Mouse (Mus musculus) C2C12 (cell line): ENCODE measurements around the gene Mboat2. TPM values are rescaled to one million over a fixed set of nuclear protein-coding genes. Genes with fewer than 3 reads are reported as not detected.

Source experiments
- H3K27me3 ChIP-seq: one replicate; pipeline ENCODE4 v1.6.1; 2011; ENCODE audit not compliant: control insufficient read depth, insufficient read depth, insufficient read length
- H3K36me3 ChIP-seq: one replicate; pipeline ENCODE4 v1.6.1; 2011; ENCODE audit not compliant: control insufficient read depth, insufficient read depth
- H3K4me3 ChIP-seq: one replicate; pipeline ENCODE4 v1.5.1; 2011; ENCODE audit warnings: mild to moderate bottlenecking, control low read depth; ENCODE audit not compliant: poor library complexity, insufficient read depth, severe bottlenecking
- H3K79me2 ChIP-seq: one replicate; pipeline ENCODE4 v1.6.1; 2011; ENCODE audit not compliant: control insufficient read depth, insufficient read depth
- H3K79me3 ChIP-seq: one replicate; pipeline ENCODE4 v1.6.1; 2011; ENCODE audit warnings: low read depth, control low read depth
- H3ac ChIP-seq: one replicate; pipeline ENCODE3; 2011; ENCODE audit warnings: low read depth; ENCODE audit not compliant: control insufficient read depth, insufficient read length
- CEBPB ChIP-seq: IDR thresholded peaks from one replicate; pipeline ENCODE4 v1.6.1; 2011; ENCODE audit warnings: low read depth, mild to moderate bottlenecking, control low read depth, moderate library complexity
- CTCF ChIP-seq: IDR thresholded peaks from one replicate; pipeline ENCODE4 v1.5.1; 2011; ENCODE audit not compliant: control insufficient read depth, insufficient read depth, insufficient read length
- FOSL1 ChIP-seq: IDR thresholded peaks from one replicate; pipeline ENCODE4 v1.8.0; 2011; ENCODE audit warnings: mild to moderate bottlenecking, low read length; ENCODE audit not compliant: poor library complexity, insufficient read depth, severe bottlenecking
- MAX ChIP-seq: IDR thresholded peaks from one replicate; pipeline ENCODE4 v1.6.1; 2011; ENCODE audit warnings: mild to moderate bottlenecking, control low read depth
- MYOD1 ChIP-seq: IDR thresholded peaks from one replicate; pipeline ENCODE4 v1.6.1; 2011; ENCODE audit warnings: low read depth; ENCODE audit not compliant: control insufficient read depth, insufficient read length
- MYOG ChIP-seq: IDR thresholded peaks from one replicate; pipeline ENCODE4 v1.6.1; 2011; ENCODE audit not compliant: control insufficient read depth, insufficient read length; ENCODE audit errors: extremely low read depth
- USF1 ChIP-seq: IDR thresholded peaks from one replicate; pipeline ENCODE4 v1.6.1; 2011; ENCODE audit warnings: low read depth, mild to moderate bottlenecking, control low read depth, moderate library complexity
- long read RNA-seq, 2 experiments: library from polyadenylated mRNA; unstranded; transcript quantifications; one replicate each; pipeline ENCODE4 v2.0.0; 2019 to 2020
- polyA plus RNA-seq: library from polyadenylated mRNA; unstranded; fragments of >200 nt; fragmentation: generic; extraction: Trizol; gene quantifications from one replicate; pipeline ENCODE4 v1.2.1, GENCODE M21; 2012; ENCODE audit warnings: missing spikeins

The Mboat2 gene
- 3.7 TPM for polyA plus RNA-seq
- long read RNA-seq, experiment 1, partial matches to known transcripts = 0 of 1 reads
- long read RNA-seq, experiment 1, other reads (novel, unspliced or antisense) = 0 of 1 reads
- long read RNA-seq, experiment 2, full-length matches to known transcripts = 29 of 42 reads
- long read RNA-seq, experiment 2, partial matches to known transcripts = 0 of 42 reads
- long read RNA-seq, experiment 2, other reads (novel, unspliced or antisense) = 13 of 42 reads

DNA sequence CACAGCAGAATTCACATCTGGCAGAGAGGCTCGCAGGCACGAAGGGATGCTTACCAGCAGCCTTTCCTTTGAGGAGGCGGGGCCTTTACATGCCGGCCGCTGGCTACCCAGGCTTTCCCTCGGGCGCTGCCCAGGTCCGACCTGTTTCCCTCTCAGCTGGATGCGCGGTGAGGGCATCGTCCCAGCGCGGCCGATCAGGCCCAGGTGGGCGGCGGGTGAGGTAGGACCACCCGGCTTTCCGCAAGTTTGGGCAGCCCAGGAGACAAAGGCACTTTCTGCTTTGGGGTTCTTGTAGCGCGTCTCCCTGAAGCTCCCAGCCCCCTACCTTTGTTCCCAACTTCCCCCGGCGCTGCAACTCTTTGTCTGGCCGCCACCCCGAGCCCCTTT, at the start of gene Mboat2:
Mboat2 (plus strand) TSS at position 114 of the 387 bp plus-strand sequence.
- H3K79me2 ChIP-seq = no peaks in the 10 kb centered on the region
- no peaks in the 10 kb centered on the region for H3K36me3 ChIP-seq
- no peaks in the 10 kb centered on the region for H3K79me3 ChIP-seq
- H3K27me3 ChIP-seq = no peaks in the 10 kb centered on the region
- H3ac ChIP-seq = peak within 1 kb of the TSS; percentile 75
- peak within 1 kb of the TSS; percentile 29 for H3K4me3 ChIP-seq
- no peak for TF ChIP-seq CTCF
- TF ChIP-seq FOSL1 = no peak
- no peak for TF ChIP-seq USF1
- TF ChIP-seq CEBPB = no peak
- no peak for TF ChIP-seq MYOG
- no peak for TF ChIP-seq MYOD1
- TF ChIP-seq MAX = no peak

DNA sequence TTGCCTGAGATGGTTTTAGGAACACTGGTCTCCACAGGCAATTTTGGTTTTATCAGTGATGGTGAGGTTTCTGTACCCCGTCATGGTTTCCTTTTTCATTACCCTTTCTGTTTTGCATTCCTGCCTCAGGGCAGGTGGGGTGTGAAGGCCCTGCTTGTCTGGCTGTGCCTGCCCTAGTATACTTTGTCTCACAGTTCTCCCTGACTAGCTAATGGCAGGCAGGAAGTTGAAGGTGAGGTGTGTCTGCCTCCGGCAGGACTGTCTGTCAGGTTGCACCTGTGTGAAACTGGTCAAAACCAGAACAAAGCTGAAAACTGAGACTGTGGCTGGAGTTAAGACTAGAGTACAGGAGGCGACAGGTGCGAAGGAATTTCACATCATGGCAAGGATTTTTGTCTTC, 46.9 kb upstream of the Mboat2 start:
- TF ChIP-seq CEBPB (no peak), MAX (no peak), MYOG (no peak), USF1 (no peak), CTCF (no peak), FOSL1 (no peak), MYOD1 (no peak)
- H3K27me3 ChIP-seq = peaks cover 4% of the 10 kb centered on the region
- H3K36me3 ChIP-seq = no peaks in the 10 kb centered on the region
- no peaks in the 10 kb centered on the region for H3K79me2 ChIP-seq
- no peak overlapping the region for H3ac ChIP-seq
- H3K4me3 ChIP-seq = no peak overlapping the region
- no peaks in the 10 kb centered on the region for H3K79me3 ChIP-seq

DNA sequence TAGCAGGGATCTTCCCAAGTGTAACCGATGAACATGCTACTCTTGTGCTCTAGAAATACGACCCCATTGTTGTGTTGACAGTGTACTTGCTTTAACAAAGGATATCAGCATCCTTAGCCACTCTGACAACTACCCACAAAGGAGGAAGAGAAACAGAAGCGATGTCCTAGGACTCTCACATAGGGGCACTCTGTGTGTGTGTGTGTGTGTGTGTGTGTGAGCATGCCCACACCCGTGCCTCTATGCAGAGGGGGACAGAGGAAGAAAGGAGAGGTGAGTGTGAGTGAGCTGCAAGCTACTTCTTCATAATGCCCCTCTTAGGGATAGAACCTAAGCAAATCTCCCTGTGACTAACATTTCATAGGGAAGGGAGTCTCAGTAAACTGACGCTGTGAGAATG, 44.8 kb upstream of the Mboat2 start:
- no peak for TF ChIP-seq CTCF
- no peak for TF ChIP-seq USF1
- no peak for TF ChIP-seq FOSL1
- TF ChIP-seq MAX = no peak
- no peak for TF ChIP-seq MYOD1
- no peak for TF ChIP-seq MYOG
- no peak for TF ChIP-seq CEBPB
- H3K36me3 ChIP-seq = no peaks in the 10 kb centered on the region
- no peak overlapping the region for H3ac ChIP-seq
- H3K27me3 ChIP-seq = peaks cover 4% of the 10 kb centered on the region
- no peak overlapping the region for H3K4me3 ChIP-seq
- no peaks in the 10 kb centered on the region for H3K79me2 ChIP-seq
- H3K79me3 ChIP-seq = no peaks in the 10 kb centered on the region

DNA sequence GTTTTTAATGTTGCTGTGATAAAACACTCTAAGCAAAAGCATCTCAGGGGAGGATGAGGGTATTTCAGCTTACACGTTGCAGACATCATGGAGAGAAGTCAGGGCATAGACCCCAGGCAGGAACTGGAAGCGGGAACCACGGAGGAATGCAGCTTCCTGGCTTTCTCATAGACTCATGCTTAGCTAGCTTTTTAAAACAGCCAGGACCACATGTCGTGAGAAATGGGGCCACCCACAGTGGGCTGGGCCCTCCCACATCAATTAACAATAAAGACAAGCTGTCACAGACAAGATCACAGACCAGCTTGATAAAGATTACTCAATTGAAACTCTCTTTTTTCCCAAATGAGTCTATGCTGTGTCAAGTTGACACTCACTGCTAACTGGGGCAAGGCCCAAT, 44.4 kb upstream of the Mboat2 start:
- Histone ChIP-seq H3K4me3 (no peak overlapping the region), H3ac (no peak overlapping the region), H3K36me3 (no peaks in the 10 kb centered on the region), H3K79me2 (no peaks in the 10 kb centered on the region), H3K27me3 (peaks cover 4% of the 10 kb centered on the region), H3K79me3 (no peaks in the 10 kb centered on the region)
- TF ChIP-seq CEBPB = no peak

DNA sequence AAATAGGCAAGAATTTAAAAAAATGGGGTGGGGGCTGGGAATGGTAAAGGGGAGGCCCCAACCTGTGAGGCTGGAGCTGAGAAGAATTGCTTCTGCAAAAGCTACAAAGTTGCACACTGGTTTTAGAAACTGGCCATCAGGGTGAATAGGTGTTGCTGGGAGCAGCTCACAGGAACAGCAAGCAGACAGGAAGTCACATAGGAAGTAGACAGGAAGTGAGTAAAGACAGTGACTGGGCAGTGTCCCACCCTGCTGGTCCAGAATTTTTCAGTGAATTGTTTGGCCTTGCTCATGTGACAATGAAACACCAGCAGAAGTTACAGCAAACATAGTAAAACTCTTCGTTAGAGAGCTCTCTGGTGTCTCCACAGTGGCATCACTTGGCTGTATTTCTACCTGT, 41.0 kb upstream of the Mboat2 start:
- TF ChIP-seq MYOG = no peak
- TF ChIP-seq FOSL1 = no peak
- no peak for TF ChIP-seq CEBPB
- no peak for TF ChIP-seq CTCF
- TF ChIP-seq MAX = no peak
- TF ChIP-seq USF1 = no peak
- no peak for TF ChIP-seq MYOD1
- H3K4me3 ChIP-seq = no peak overlapping the region
- H3K36me3 ChIP-seq = no peaks in the 10 kb centered on the region
- H3K27me3 ChIP-seq = no peaks in the 10 kb centered on the region
- H3K79me2 ChIP-seq = no peaks in the 10 kb centered on the region
- H3ac ChIP-seq = no peak overlapping the region
- H3K79me3 ChIP-seq = no peaks in the 10 kb centered on the region

GRCm38 (mm10) chr12:24811230-24811629, 19.4 kb upstream of the Mboat2 start:
- H3K27me3 ChIP-seq = peaks cover 6% of the 10 kb centered on the region
- TF ChIP-seq USF1 = no peak
- TF ChIP-seq MYOD1 = no peak
- no peak for TF ChIP-seq CEBPB
- no peak for TF ChIP-seq MAX
- TF ChIP-seq CTCF = no peak
- no peak for TF ChIP-seq MYOG
- TF ChIP-seq FOSL1 = no peak
- no peak overlapping the region for H3ac ChIP-seq
- no peaks in the 10 kb centered on the region for H3K79me2 ChIP-seq
- H3K36me3 ChIP-seq = no peaks in the 10 kb centered on the region
- H3K4me3 ChIP-seq = no peak overlapping the region
- no peaks in the 10 kb centered on the region for H3K79me3 ChIP-seq
